Mouse (Mus musculus) limb, embryonic 14.5 days (tissue): ENCODE measurements around the gene Fkbp10. TPM values are rescaled to one million over a fixed set of nuclear protein-coding genes. Genes with fewer than 3 reads are reported as not detected.

ENCODE experiments used
- ATAC-seq: fragments of 200-750 bp; cut with Nextera tagmentation; 2 replicates; pipeline ENCODE4 v1.8.0; 2017; ENCODE audit warnings: low read depth, moderate number of reproducible peaks, moderate TSS enrichment; ENCODE audit not compliant: low FRiP score
- DNase-seq: peaks from one replicate; pipeline ENCODE4 v3.0.0-alpha.2; 2015; ENCODE audit warnings: low spot score
- H3K27ac ChIP-seq: fragments of 300-500 bp; sonication (generic); replicated peaks from 2 replicates; pipeline ENCODE4 v1.5.1; 2014; ENCODE audit warnings: low read depth, mild to moderate bottlenecking, low read length, moderate library complexity, mixed read lengths
- H3K27me3 ChIP-seq: fragments of 300-500 bp; sonication (generic); 2 replicates; pipeline ENCODE4 v1.6.1; 2014; ENCODE audit warnings: low read length, mixed read lengths; ENCODE audit not compliant: control insufficient read depth, insufficient read depth
- H3K36me3 ChIP-seq: fragments of 300-500 bp; sonication (generic); 2 replicates; pipeline ENCODE4 v1.6.1; 2014; ENCODE audit warnings: mild to moderate bottlenecking, low read length, moderate library complexity, mixed read lengths; ENCODE audit not compliant: control insufficient read depth, insufficient read depth
- H3K4me1 ChIP-seq: fragments of 300-500 bp; sonication (generic); 2 replicates; pipeline ENCODE4 v1.6.1; 2014; ENCODE audit warnings: antibody characterized with exemption, low read length, mixed read lengths; ENCODE audit not compliant: control insufficient read depth, insufficient read depth
- H3K4me2 ChIP-seq: fragments of 300-500 bp; sonication (generic); replicated peaks from 2 replicates; pipeline ENCODE4 v1.6.1; 2014; ENCODE audit warnings: low read depth, mild to moderate bottlenecking, low read length, moderate library complexity; ENCODE audit not compliant: severe bottlenecking
- H3K4me3 ChIP-seq: fragments of 300-500 bp; sonication (generic); replicated peaks from 2 replicates; pipeline ENCODE4 v1.5.1; 2014; ENCODE audit warnings: low read length
- H3K9ac ChIP-seq: fragments of 300-500 bp; sonication (generic); 2 replicates; pipeline ENCODE4 v1.6.1; 2014; ENCODE audit warnings: mild to moderate bottlenecking, low read depth, low read length, moderate library complexity; ENCODE audit not compliant: severe bottlenecking
- H3K9me3 ChIP-seq: fragments of 300-500 bp; sonication (generic); 2 replicates; pipeline ENCODE4 v1.6.1; 2016; ENCODE audit warnings: low read length; ENCODE audit not compliant: control insufficient read depth
- POLR2A ChIP-seq: fragments of 200-500 bp; IDR thresholded peaks from 2 replicates; pipeline ENCODE4 v1.8.0; 2012; ENCODE audit warnings: inconsistent platforms, mild to moderate bottlenecking, moderate library complexity, borderline replicate concordance; ENCODE audit not compliant: insufficient read depth, insufficient read length; ENCODE audit errors: extremely low read depth
- WGBS: fragments of 180-500 bp; shearing (Covaris S2); extraction: QIAGEN DNeasy Blood & Tissue Kit; methylation state at CpG from one replicate; pipeline ENCODE4 v1.1.7; 2014; 5-methylcytosine and 5-hydroxymethylcytosine counted together
- microRNA-seq: library from miRNA; unstranded; fragments of <30 nt; microRNA quantifications from one replicate; pipeline ENCODE4, GENCODE M21; 2016
- polyA plus RNA-seq, 2 experiments: library from polyadenylated mRNA; depleted of rRNA in 1 of 2; stranded (reverse) in 1 of 2; unstranded in 1 of 2; fragments of >200 nt; fragmentation: Nextera tagmentation in 1 of 2; extraction: Ambion mirVana in 1 of 2; gene quantifications; 2 replicates each; pipeline versions ENCODE4 v1.2.1 to v1.2.3; 2012 to 2014

Fkbp10 gene
- polyA plus RNA-seq, 2 experiments: 179 to 251 TPM

DNA sequence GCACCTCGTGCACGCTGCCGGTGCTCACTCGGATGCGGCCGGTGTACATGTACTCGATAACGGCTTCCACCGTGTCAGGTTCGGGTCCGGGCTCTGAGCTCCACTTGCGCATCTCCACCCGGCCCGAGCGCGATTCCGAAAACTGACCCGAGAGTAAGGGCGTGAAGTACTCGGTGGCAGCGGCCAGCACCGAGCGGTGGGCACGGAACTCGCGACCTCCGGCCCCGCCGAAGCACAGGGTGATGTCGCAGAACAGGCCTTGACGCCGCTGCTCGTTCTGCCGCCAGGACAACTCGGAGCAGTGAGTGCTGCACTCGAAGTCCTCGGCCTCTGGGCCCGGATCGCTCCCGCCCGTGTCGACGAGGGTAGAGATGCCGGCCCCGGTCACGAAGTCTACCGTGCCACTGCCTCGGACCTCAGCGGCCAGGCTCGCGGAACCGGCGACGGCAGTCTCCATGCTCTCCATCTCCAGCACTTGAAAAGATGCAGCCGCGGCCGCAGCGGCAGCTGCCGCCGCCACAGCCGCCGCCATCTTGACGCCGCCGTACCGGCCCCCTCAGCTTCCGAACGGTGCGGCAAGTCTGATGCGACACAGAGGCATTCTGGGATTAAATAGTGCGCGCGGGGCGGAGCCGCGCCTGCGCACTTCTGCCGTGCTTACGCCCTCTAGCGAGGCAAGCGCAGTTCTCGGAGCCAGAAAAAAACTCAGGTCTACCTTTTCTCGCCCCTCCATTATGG is 56.9 kb downstream of the Fkbp10 start, which contains the start of gene Klhl11:
TSS of gene Klhl11 (minus strand) at position 545 of the 738 bp plus-strand sequence.
- TF ChIP-seq POLR2A: peak; percentile 96; the same call in 1 of the 2 replicates
- 2% methylated on average over 74 of the region's 83 CpGs for WGBS

DNA sequence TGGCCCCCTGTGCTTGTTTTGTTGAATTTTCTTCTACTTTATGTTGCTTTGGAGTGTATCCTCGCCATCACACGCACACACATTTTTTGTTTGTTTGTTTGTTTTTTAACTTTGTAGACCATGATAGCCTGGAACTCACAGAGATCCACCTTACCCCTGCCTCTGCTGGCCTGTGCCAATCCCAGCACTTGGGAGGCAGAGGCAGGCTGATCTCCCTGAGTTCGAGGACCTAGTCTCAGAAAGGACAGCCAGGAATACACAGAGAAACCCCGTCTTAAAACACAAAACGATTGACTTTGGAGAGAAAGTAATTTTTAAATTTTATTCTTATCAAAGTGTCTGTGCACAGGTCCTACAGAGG is 57.4 kb downstream of the Fkbp10 start:
- Histone ChIP-seq H3K4me2 (peak overlapping the region; percentile 90), H3K9ac (no peak overlapping the region), H3K36me3 (peaks cover 19% of the 10 kb centered on the region), H3K9me3 (no peaks in the 10 kb centered on the region), H3K4me3 (peak overlapping the region; percentile 99), H3K27ac (0 out of 2 replicates have a peak overlapping the region, but pooled peaks have one; percentile 26), H3K27me3 (no peaks in the 10 kb centered on the region), H3K4me1 (peaks cover 18% of the 10 kb centered on the region)
- ATAC-seq (peak; percentile 23; the same call in 1 of the 2 replicates), DNase-seq (no peak)
- TF ChIP-seq POLR2A: no peak
- 41% methylated on average over 5 of the region's 5 CpGs for WGBS

More for the DNA sequence above, 56.9 kb downstream of the Fkbp10 start, which contains the start of gene Klhl11:
- DNase-seq (peak; percentile 93), ATAC-seq (peak; percentile 93)
- Histone ChIP-seq H3K4me2 (peak within 1 kb of the TSS; percentile 90), H3K27me3 (no peaks in the 10 kb centered on the region), H3K4me3 (peak within 1 kb of the TSS; percentile 99), H3K36me3 (peaks cover 15% of the 10 kb centered on the region), H3K9ac (peak within 1 kb of the TSS; percentile 93), H3K27ac (peak within 1 kb of the TSS; percentile 81), H3K9me3 (no peaks in the 10 kb centered on the region), H3K4me1 (peaks cover 18% of the 10 kb centered on the region)

Small RNA genes lying within 50 kb of the gene (microRNA-seq; reads per million reads assigned to microRNA genes)
- not detected for gene Gm27374

Other genes with a start within 250 kb of the Fkbp10 start
- gene Krt9, start 222.5 kb upstream of the Fkbp10 start, polyA plus RNA-seq (2012; rRNA removed): 0.24 and 0.39 TPM in 2 replicates
- not detected in 2 replicates for gene Krt9, start 222.5 kb upstream of the Fkbp10 start, polyA plus RNA-seq (2014; fragmentation: Nextera tagmentation; extraction: Ambion mirVana)
- 238 and 293 TPM in 2 replicates for gene Krt14, start 208.1 kb upstream of the Fkbp10 start, polyA plus RNA-seq (2012; rRNA removed)
- 480 and 495 TPM in 2 replicates for gene Krt14, start 208.1 kb upstream of the Fkbp10 start, polyA plus RNA-seq (2014; fragmentation: Nextera tagmentation; extraction: Ambion mirVana)
- gene Krt16, start 166.8 kb upstream of the Fkbp10 start, polyA plus RNA-seq (2012; rRNA removed): 0.24 and 0.26 TPM in 2 replicates
- 0.29 and 0.61 TPM in 2 replicates for gene Krt16, start 166.8 kb upstream of the Fkbp10 start, polyA plus RNA-seq (2014; fragmentation: Nextera tagmentation; extraction: Ambion mirVana)
- 22.1 and 28.1 TPM in 2 replicates for gene Krt17, start 154.7 kb upstream of the Fkbp10 start, polyA plus RNA-seq (2012; rRNA removed)
- gene Krt17, start 154.7 kb upstream of the Fkbp10 start, polyA plus RNA-seq (2014; fragmentation: Nextera tagmentation; extraction: Ambion mirVana): 75.5 and 78.5 TPM in 2 replicates
- gene Krt42, start 145.8 kb upstream of the Fkbp10 start, polyA plus RNA-seq (2012; rRNA removed): 0.06 and 0.08 TPM in 2 replicates
- gene Krt42, start 145.8 kb upstream of the Fkbp10 start, polyA plus RNA-seq (2014; fragmentation: Nextera tagmentation; extraction: Ambion mirVana): not detected in 2 replicates
- gene Eif1, start 95.8 kb upstream of the Fkbp10 start, polyA plus RNA-seq (2012; rRNA removed): 229 and 342 TPM in 2 replicates
- gene Eif1, start 95.8 kb upstream of the Fkbp10 start, polyA plus RNA-seq (2014; fragmentation: Nextera tagmentation; extraction: Ambion mirVana): 1,852 and 1,886 TPM in 2 replicates
- gene Gast, start 81.3 kb upstream of the Fkbp10 start, polyA plus RNA-seq (2012; rRNA removed): 0.36 and 0.74 TPM in 2 replicates
- gene Gast, start 81.3 kb upstream of the Fkbp10 start, polyA plus RNA-seq (2014; fragmentation: Nextera tagmentation; extraction: Ambion mirVana): 0.47 and 0.50 TPM in 2 replicates
- gene Hap1, start 59.6 kb upstream of the Fkbp10 start, polyA plus RNA-seq (2012; rRNA removed): 3.8 and 4.4 TPM in 2 replicates
- gene Hap1, start 59.6 kb upstream of the Fkbp10 start, polyA plus RNA-seq (2014; fragmentation: Nextera tagmentation; extraction: Ambion mirVana): 1.4 and 1.6 TPM in 2 replicates
- gene Jup, start 17.9 kb upstream of the Fkbp10 start, polyA plus RNA-seq (2012; rRNA removed): 111 and 123 TPM in 2 replicates
- 145 and 159 TPM in 2 replicates for gene Jup, start 17.9 kb upstream of the Fkbp10 start, polyA plus RNA-seq (2014; fragmentation: Nextera tagmentation; extraction: Ambion mirVana)
- 120 and 160 TPM in 2 replicates for gene P3h4, start 861 bp upstream of the Fkbp10 start, polyA plus RNA-seq (2012; rRNA removed)
- gene P3h4, start 861 bp upstream of the Fkbp10 start, polyA plus RNA-seq (2014; fragmentation: Nextera tagmentation; extraction: Ambion mirVana): 92.1 and 95.2 TPM in 2 replicates
- 131 and 140 TPM in 2 replicates for gene Nt5c3b, start 26.1 kb downstream of the Fkbp10 start, polyA plus RNA-seq (2012; rRNA removed)
- 138 and 147 TPM in 2 replicates for gene Nt5c3b, start 26.1 kb downstream of the Fkbp10 start, polyA plus RNA-seq (2014; fragmentation: Nextera tagmentation; extraction: Ambion mirVana)
- gene Klhl10, start 26.2 kb downstream of the Fkbp10 start, polyA plus RNA-seq (2012; rRNA removed): 1.9 and 2.5 TPM in 2 replicates
- gene Klhl10, start 26.2 kb downstream of the Fkbp10 start, polyA plus RNA-seq (2014; fragmentation: Nextera tagmentation; extraction: Ambion mirVana): 0.74 and 1.0 TPM in 2 replicates
- 5.5 and 5.8 TPM in 2 replicates for gene Klhl11, start 57.0 kb downstream of the Fkbp10 start, polyA plus RNA-seq (2012; rRNA removed)
- 11.5 and 12.5 TPM in 2 replicates for gene Klhl11, start 57.0 kb downstream of the Fkbp10 start, polyA plus RNA-seq (2014; fragmentation: Nextera tagmentation; extraction: Ambion mirVana)
- gene Acly, start 112.3 kb downstream of the Fkbp10 start, polyA plus RNA-seq (2012; rRNA removed): 108 and 118 TPM in 2 replicates
- gene Acly, start 112.3 kb downstream of the Fkbp10 start, polyA plus RNA-seq (2014; fragmentation: Nextera tagmentation; extraction: Ambion mirVana): 156 and 159 TPM in 2 replicates
- 0.42 and 0.55 TPM in 2 replicates for gene Ttc25, start 129.9 kb downstream of the Fkbp10 start, polyA plus RNA-seq (2012; rRNA removed)
- gene Ttc25, start 129.9 kb downstream of the Fkbp10 start, polyA plus RNA-seq (2014; fragmentation: Nextera tagmentation; extraction: Ambion mirVana): 0.14 and 0.40 TPM in 2 replicates
- gene Cnp, start 159.2 kb downstream of the Fkbp10 start, polyA plus RNA-seq (2012; rRNA removed): 15.9 and 17.0 TPM in 2 replicates
- gene Cnp, start 159.2 kb downstream of the Fkbp10 start, polyA plus RNA-seq (2014; fragmentation: Nextera tagmentation; extraction: Ambion mirVana): 21.3 and 26.0 TPM in 2 replicates
- gene Nkiras2, start 203.5 kb downstream of the Fkbp10 start, polyA plus RNA-seq (2012; rRNA removed): 68.7 and 90.5 TPM in 2 replicates
- 76.4 and 82.9 TPM in 2 replicates for gene Nkiras2, start 203.5 kb downstream of the Fkbp10 start, polyA plus RNA-seq (2014; fragmentation: Nextera tagmentation; extraction: Ambion mirVana)
- 179 and 225 TPM in 2 replicates for gene Dnajc7, start 204.5 kb downstream of the Fkbp10 start, polyA plus RNA-seq (2012; rRNA removed)
- gene Dnajc7, start 204.5 kb downstream of the Fkbp10 start, polyA plus RNA-seq (2014; fragmentation: Nextera tagmentation; extraction: Ambion mirVana): 73.3 and 74.1 TPM in 2 replicates